Mouse (Mus musculus): Measurements from ENCODE around the gene Col4a4.

Gene Col4a4

DNA sequence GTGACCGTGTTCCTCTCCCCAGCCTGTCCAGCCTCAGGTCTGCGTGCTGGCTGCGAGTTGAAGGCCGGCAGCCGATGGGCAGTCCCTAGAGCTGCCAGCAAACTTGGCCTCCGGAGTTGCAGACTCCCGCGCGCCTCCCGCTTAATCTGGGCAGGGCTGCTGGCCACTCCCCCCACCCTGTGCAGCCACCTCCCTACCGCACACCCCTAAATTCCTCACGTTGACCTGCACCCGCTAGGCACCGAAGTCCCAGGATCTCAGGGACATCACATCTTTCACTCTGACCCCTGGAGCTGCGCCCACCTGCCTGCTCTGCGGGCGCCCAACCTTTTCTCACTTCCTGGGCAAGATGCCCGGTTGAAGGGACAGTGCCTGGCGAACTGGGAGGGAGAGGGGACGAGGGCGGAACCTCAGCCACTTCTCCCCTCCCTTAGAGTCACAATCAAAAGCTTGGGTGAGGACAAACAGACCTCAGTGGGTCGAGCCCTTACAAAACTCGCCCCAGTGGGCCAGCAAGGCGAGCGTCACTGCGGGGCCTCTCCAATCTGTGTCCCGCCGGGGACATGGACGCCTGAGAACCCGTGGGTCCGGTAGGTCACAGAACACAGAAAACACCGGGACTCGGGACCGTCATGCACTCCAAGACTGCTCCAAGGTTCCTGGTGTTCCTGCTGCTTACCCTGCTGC lies at the start of gene Col4a4, which contains the start of gene Col4a3:
Col4a4 (minus strand) TSS at position 137 of the 687 bp plus-strand sequence.
Col4a3 (plus strand) TSS at position 209 of the 687 bp plus-strand sequence.
- DNase-seq (ENCODE audit: extremely low read depth, low read depth) = no peak

GRCm38 (mm10) chr1:82636321-82636720 lies 49.7 kb upstream of the Col4a4 start:
- DNase-seq (ENCODE audit: extremely low read depth, low read depth) = no peak

- DNase-seq (ENCODE audit: extremely low read depth, low read depth) = no peak
Observed at GRCm38 (mm10) chr1:82635254-82635620, 48.6 kb upstream of the Col4a4 start.

DNA sequence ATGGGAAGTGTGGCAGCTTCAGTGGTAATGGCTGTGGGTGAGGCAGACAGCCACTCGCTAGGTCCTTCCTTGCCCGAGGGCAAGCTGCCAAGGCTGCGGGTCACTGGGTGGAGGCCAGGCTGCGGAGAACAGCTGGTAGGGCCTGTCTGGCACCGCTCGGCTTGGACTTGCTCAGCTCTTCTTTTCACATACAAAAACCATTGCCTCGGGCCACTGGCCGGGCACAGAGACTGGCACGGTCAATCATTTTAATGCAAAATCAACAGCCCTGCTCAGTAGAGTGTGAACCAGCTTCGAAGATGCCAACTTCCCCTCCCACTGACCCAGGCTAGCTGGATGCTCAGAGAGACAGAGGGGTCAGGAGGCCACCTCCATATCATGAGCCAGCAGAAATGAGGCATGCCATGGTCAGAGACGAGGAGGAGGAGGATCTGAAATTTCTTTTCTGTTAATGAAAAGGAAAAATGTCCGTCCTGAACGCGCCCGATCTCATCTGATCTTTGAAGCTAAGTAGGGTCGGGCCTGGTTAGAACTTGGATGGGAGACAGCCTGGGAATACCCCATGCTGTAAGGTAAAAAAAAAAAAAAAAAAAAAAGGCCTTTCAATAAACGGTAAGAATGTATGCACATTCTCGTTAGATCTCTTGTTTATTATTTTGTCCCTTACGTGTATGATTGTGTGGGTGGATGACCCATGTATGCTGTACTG lies 48.0 kb upstream of the Col4a4 start:
- no peak for DNase-seq (ENCODE audit: extremely low read depth, low read depth)

- DNase-seq (ENCODE audit: extremely low read depth, low read depth) = no peak
Observed at GRCm38 (mm10) chr1:82631169-82631792, 44.6 kb upstream of the Col4a4 start.

DNA sequence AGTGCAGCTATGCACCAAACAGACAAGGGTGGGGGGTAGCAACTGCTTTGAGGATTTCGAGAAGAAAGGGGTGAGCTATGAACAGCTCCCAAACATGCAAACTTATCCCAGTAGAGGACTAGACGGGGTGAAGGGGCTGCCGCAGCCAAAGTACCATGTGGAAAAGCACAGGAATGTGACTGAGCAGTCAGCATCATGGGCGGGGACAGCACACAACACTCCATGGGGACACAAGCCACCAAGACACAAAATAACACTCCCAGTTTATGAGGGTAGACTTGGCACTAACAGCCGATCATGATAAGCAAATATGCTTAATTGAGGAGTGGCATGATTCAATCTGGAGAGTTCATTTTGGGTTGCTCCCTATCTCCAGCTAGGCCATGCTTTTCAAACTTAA lies 42.8 kb upstream of the Col4a4 start:
- DNase-seq (ENCODE audit: extremely low read depth, low read depth) = no peak

GRCm38 (mm10) chr1:82627652-82628051 lies 41.0 kb upstream of the Col4a4 start:
- no peak for DNase-seq (ENCODE audit: extremely low read depth, low read depth)

DNA sequence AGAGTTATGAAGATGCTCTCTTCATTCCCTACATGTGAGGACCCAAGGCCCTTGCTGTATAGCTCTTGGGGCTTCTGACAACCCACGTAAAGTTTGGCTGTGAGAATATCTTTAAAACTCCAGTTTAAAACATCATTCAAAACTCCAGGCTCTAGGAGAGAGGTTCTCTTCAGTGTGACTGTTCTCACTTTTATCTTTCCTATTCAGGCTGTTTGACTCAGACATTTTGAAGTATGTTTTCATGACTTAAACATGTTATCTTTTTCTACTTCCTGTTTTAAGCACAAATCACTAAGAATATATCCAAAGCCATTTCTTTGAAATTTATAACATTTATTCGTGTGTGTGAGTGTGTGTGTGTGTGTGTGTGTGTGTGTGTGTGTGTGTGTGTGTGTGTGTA lies 38.8 kb upstream of the Col4a4 start:
- peak; percentile 77 for DNase-seq (ENCODE audit: extremely low read depth, low read depth)

DNA sequence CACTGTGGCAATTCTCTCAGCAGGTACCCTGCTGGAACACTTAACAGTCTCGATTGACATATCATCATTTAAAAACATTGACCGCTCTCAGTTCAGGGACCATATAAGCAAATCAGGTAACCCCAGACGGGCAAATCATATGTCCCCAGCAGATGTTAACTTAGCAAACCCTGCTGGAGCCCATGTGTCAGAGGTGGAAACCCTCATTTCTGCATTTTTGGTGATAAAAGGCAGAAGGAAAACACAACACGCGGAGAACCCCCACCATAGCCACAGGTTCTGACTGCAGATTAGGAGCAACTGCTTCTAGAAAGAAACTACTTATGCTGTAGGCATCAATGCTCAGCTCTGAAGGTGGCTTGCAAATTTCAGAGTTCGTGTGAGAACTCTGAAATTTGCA lies 38.3 kb upstream of the Col4a4 start:
- DNase-seq (ENCODE audit: extremely low read depth, low read depth) = peak; percentile 68

GRCm38 (mm10) chr1:82619981-82620380 lies 33.3 kb upstream of the Col4a4 start:
- no peak for DNase-seq (ENCODE audit: extremely low read depth, low read depth)

DNA sequence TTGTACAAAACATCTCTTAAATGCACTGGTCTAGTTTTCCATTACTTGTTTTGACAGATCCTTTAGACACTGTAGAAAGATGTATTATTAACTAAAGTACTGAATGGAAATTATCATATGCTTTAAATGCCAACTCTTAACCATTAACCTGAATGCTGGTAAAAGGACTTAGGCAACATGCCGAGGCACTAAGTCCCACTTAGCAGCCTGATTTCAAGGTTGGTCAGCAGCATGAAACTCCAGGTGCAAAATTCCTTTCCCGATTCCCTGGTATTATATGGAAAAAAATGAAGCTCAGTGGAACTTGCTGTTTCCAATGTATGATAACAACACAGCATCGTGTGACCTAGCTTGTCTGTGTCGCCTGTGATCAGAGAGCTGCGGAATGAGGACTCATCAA lies 31.9 kb upstream of the Col4a4 start:
- DNase-seq (ENCODE audit: extremely low read depth, low read depth) = no peak

DNA sequence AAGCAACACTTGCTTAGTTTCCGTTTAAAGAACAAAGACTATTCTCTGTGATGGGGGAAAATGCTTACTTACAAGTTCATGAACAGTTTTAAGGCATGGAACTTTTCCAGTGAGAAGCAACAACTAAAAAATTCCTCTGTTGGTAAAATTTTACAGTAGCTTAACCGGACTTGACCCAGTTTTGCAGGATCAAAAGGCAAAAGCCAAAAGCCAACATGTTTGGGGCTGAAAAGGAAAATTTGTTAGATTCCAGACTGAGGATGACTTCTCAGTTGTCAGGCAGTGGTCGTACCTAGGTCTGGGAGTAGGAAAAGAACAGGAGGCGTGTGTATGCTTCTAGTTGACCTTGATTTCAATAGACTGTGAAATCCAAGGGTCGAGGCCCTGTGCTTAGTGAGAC lies 31.4 kb upstream of the Col4a4 start:
- DNase-seq (ENCODE audit: extremely low read depth, low read depth) = no peak

GRCm38 (mm10) chr1:82612061-82612660 lies 25.5 kb upstream of the Col4a4 start:
- no peak for DNase-seq (ENCODE audit: extremely low read depth, low read depth)

DNA sequence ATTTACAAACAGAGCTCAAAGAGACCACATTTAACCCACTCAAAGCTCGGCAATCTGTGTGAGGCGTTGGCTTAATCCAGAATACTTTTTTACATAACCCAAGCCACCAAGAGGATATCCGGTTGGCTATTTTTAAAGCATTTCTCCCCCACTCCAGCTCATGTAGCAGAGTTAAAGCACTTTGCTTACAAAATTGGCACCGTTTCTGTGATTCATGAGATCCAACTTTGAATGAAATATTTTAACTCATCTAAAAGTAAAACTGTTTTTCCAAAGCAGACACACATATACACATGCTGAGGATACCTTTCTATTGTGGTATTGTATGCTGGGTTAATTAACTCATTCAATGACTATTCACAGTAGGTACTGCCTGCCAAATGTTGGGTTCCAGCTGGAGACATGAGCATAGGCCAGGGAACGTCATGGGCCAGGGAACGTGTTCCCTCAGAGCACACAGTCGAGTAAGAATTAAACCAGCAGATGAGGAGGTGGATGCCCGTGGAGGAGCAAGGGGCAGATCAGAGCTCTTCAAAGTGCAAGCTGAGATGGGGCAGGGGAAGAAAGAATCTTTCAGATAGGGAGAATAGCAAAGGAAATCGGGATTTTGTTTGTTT lies 22.1 kb upstream of the Col4a4 start:
- DNase-seq (ENCODE audit: extremely low read depth, low read depth) = no peak

DNA sequence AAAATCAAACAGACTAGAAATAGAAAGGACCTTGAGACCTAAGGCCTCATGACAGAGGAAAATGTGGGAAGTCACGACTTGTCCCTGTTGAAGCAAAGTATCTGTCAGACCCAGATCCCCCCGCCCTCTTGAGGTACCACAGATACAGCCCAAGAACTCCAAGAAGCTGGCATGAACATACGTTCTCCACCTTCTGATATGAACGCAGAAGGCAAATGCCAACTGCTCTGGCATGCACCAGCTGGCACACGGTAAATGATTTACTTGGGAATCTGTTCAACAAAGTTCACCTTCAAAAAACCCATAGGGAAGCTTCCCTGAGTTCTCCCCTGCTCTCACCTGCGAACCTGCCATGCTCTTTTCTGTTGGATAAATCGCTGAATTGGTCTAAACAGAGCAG lies 19.2 kb upstream of the Col4a4 start:
- DNase-seq (ENCODE audit: extremely low read depth, low read depth) = no peak

GRCm38 (mm10) chr1:82605347-82605746 lies 18.7 kb upstream of the Col4a4 start:
- no peak for DNase-seq (ENCODE audit: extremely low read depth, low read depth)

GRCm38 (mm10) chr1:82603198-82603950 lies 16.7 kb upstream of the Col4a4 start:
- no peak for DNase-seq (ENCODE audit: extremely low read depth, low read depth)

- DNase-seq (ENCODE audit: extremely low read depth, low read depth) = no peak
Observed at GRCm38 (mm10) chr1:82596864-82597596, 10.4 kb upstream of the Col4a4 start.

- DNase-seq (ENCODE audit: extremely low read depth, low read depth) = no peak
Observed at GRCm38 (mm10) chr1:82590266-82590665, 3.6 kb upstream of the Col4a4 start.

- no peak for DNase-seq (ENCODE audit: extremely low read depth, low read depth)
Observed at GRCm38 (mm10) chr1:82585981-82586380, 668 bp downstream of the Col4a4 start.
